Mouse (Mus musculus) thymus, postnatal 4 days (tissue): Measurements from ENCODE around the gene Gm21858.
"Not testable (repeated sequence)": the region's sequence is repeated elsewhere in the genome, so short reads cannot be mapped to it uniquely, and the experiment has no call there.

Source experiments
- DNase-seq: peaks from one replicate; pipeline ENCODE4 v3.0.0; 2021

Gm21858 gene

DNA sequence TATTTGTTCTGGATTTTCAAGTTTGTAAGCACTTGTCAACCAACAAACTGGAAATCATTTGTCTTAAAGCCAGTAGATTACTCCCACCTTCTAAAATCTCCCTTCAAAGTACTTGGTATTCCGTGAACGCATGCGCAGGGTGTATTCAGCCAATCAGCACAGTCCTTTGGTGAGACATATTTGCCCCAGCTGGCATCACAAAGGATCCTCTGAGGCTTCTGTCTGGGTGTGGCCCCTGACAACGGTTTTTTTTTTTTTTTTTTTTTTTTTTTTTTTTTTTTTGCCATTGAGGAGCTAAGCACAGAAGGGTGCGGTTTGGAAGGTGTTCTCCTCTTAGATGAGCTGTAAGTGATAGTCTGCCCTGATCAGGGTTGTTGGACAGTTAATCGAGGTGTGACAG, at the start of gene Gm21858:
Gm21858 (plus strand) TSS at position 301 of the 400 bp plus-strand sequence.
- DNase-seq: not testable (repeated sequence)
